ENCODE assay signal across 17 mouse cellular contexts in the genomic region with DNA sequence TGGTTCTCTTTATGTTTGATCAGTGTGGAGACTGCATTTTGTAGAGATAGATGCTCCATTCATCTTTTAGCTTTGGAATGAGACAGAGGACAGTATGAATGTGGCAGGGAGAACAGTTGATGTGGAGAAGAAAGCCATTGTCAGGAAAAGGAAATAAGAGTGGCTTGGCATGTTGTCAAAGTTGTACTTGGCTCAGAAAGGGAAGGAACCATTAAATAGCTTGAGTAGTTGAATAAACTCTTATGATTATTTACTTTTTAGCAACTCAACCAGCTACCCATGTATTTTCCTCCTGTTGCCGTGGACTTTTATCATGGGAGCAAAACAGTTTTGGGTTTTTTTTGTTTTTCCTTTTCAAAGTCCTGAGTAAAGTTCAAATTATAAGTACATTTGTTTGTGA. TPM values are rescaled to one million over a fixed set of nuclear protein-coding genes. Genes with fewer than 3 reads are reported as not detected.
DNase-seq lines count a peak whose midpoint lies in the region; ATAC-seq and TF ChIP-seq lines count a peak whose summit lies in the region.
"Had no signal": no experiment of that assay in that cellular context is flagged by ENCODE, and none has a peak within 500 bp of the region (broad histone marks: within the 10 kb centered on the region; RNA-seq: fewer than 3 reads in every experiment).

No protein-coding gene starts in this region.

- DNase-seq in lung, embryonic 14.5 days, result peak; percentile 63
- no peak for DNase-seq in lung, adult 2 months
- peak; percentile 55 for DNase-seq in Muller cell, postnatal 12 days (ENCODE audit: inconsistent ontology term)
- no peak for DNase-seq in hindbrain, postnatal 0 days (ENCODE audit: low spot score)
- DNase-seq: cerebellum, adult 11-12 months; gastrocnemius, postnatal 36 days; liver, embryonic 13.5 days; right cerebral cortex, postnatal 4 days had no signal

- 97% methylated on average over 1 of the region's 1 CpGs for WGBS in hindbrain, embryonic 13.5 days
- 80% methylated on average over 1 of the region's 1 CpGs for WGBS in hindbrain, embryonic 16.5 days
- 37% methylated on average over 1 of the region's 1 CpGs for WGBS in lung, embryonic 14.5 days
- 13% methylated on average over 1 of the region's 1 CpGs for WGBS in lung, adult 2 months
- WGBS in hindbrain, postnatal 0 days, result 89% methylated on average over 1 of the region's 1 CpGs
- WGBS in intestine, embryonic 16.5 days, result 68% methylated on average over 1 of the region's 1 CpGs

- no peak overlapping the region for H3K4me3 ChIP-seq in hindbrain, embryonic 13.5 days
- no peak overlapping the region for H3K4me3 ChIP-seq in hindbrain, embryonic 16.5 days (ENCODE audit: low read length)
- H3K4me3 ChIP-seq in lung, embryonic 14.5 days (ENCODE audit: low read depth, low read length), result no peak overlapping the region
- H3K4me3 ChIP-seq in lung, adult 2 months (replicated peaks; ENCODE audit: extremely low read depth, low read depth, low read length), result no peak overlapping the region
- H3K4me3 ChIP-seq in hindbrain, postnatal 0 days (ENCODE audit: low read length), result no peak overlapping the region
- H3K4me3 ChIP-seq in intestine, embryonic 16.5 days (ENCODE audit: low read length), result no peak overlapping the region
- H3K4me3 ChIP-seq: embryonic facial prominence, embryonic 15.5 days; layer of hippocampus, adult 2 months; liver, embryonic 13.5 days had no signal

- no peak overlapping the region for H3K27ac ChIP-seq in hindbrain, embryonic 13.5 days
- H3K27ac ChIP-seq in hindbrain, embryonic 16.5 days (ENCODE audit: low read depth, low read length), result no peak overlapping the region
- no peak overlapping the region for H3K27ac ChIP-seq in lung, embryonic 14.5 days (ENCODE audit: low read depth)
- 0 out of 2 replicates have a peak overlapping the region, but pooled peaks have one; percentile 11 for H3K27ac ChIP-seq in hindbrain, postnatal 0 days
- no peak overlapping the region for H3K27ac ChIP-seq in intestine, embryonic 16.5 days (ENCODE audit: low read length)
- H3K27ac ChIP-seq: embryonic facial prominence, embryonic 15.5 days; layer of hippocampus, adult 2 months; liver, embryonic 13.5 days had no signal

- TF ChIP-seq POLR2A in lung, adult 2 months (IDR thresholded peaks at IDR 0.05; ENCODE audit: borderline replicate concordance, extremely low read depth, low read depth, low read length), result no peak

- H3K36me3 ChIP-seq in hindbrain, embryonic 13.5 days, result peaks cover 17% of the 10 kb centered on the region
- H3K36me3 ChIP-seq in hindbrain, embryonic 16.5 days (ENCODE audit: control insufficient read depth, insufficient read depth, low read length), result peaks cover 4% of the 10 kb centered on the region
- peaks cover 30% of the 10 kb centered on the region for H3K36me3 ChIP-seq in lung, embryonic 14.5 days (ENCODE audit: insufficient read depth)
- H3K36me3 ChIP-seq in hindbrain, postnatal 0 days (ENCODE audit: insufficient read depth, low read length), result peaks cover 6% of the 10 kb centered on the region; the same call in 1 of the 2 replicates
- no peaks in the 10 kb centered on the region for H3K36me3 ChIP-seq in intestine, embryonic 16.5 days (ENCODE audit: control insufficient read depth, insufficient read depth, low read length)
- H3K36me3 ChIP-seq: embryonic facial prominence, embryonic 15.5 days had no signal

- no peak for ATAC-seq in hindbrain, embryonic 13.5 days (ENCODE audit: low FRiP score)
- no peak for ATAC-seq in hindbrain, embryonic 16.5 days
- ATAC-seq in lung, embryonic 14.5 days (ENCODE audit: insufficient read depth), result no peak
- no peak for ATAC-seq in hindbrain, postnatal 0 days
- ATAC-seq in cerebellum, adult (ENCODE audit: insufficient number of reproducible peaks, low FRiP score, low TSS enrichment), result no peak
- ATAC-seq in intestine, embryonic 16.5 days, result no peak
- ATAC-seq: activated CD4-positive, CD25-positive, alpha-beta regulatory T cell, adult 4 months; CD4-positive, CD25-positive, alpha-beta regulatory T cell, adult 4 months had no signal

- H3K9ac ChIP-seq in hindbrain, embryonic 13.5 days, result no peak overlapping the region
- no peak overlapping the region for H3K9ac ChIP-seq in hindbrain, embryonic 16.5 days (ENCODE audit: low read depth, low read length)
- H3K9ac ChIP-seq in lung, embryonic 14.5 days, result no peak overlapping the region
- no peak overlapping the region for H3K9ac ChIP-seq in hindbrain, postnatal 0 days (replicated peaks; ENCODE audit: low read length)
- no peak overlapping the region for H3K9ac ChIP-seq in intestine, embryonic 16.5 days (ENCODE audit: low read depth, low read length)
- H3K9ac ChIP-seq: embryonic facial prominence, embryonic 15.5 days; liver, embryonic 13.5 days had no signal

- H3K4me2 ChIP-seq in hindbrain, embryonic 13.5 days, result peak overlapping the region; percentile 71
- H3K4me2 ChIP-seq in hindbrain, embryonic 16.5 days (ENCODE audit: low read length), result no peak overlapping the region
- no peak overlapping the region; the same call in 1 of the 2 replicates for H3K4me2 ChIP-seq in lung, embryonic 14.5 days
- H3K4me2 ChIP-seq in hindbrain, postnatal 0 days (ENCODE audit: low read depth, low read length), result no peak overlapping the region
- no peak overlapping the region for H3K4me2 ChIP-seq in intestine, embryonic 16.5 days (ENCODE audit: low read depth, low read length)
- H3K4me2 ChIP-seq: embryonic facial prominence, embryonic 15.5 days; heart, embryonic 11.5 days; liver, embryonic 13.5 days had no signal

- no peaks in the 10 kb centered on the region for H3K9me3 ChIP-seq in hindbrain, embryonic 13.5 days
- H3K9me3 ChIP-seq in hindbrain, embryonic 16.5 days (ENCODE audit: control insufficient read depth, low read length), result no peaks in the 10 kb centered on the region
- no peaks in the 10 kb centered on the region for H3K9me3 ChIP-seq in lung, embryonic 14.5 days (ENCODE audit: low read depth, low read length)
- H3K9me3 ChIP-seq in hindbrain, postnatal 0 days (ENCODE audit: low read length), result no peaks in the 10 kb centered on the region
- no peaks in the 10 kb centered on the region for H3K9me3 ChIP-seq in intestine, embryonic 16.5 days (ENCODE audit: control insufficient read depth, low read length)
- H3K9me3 ChIP-seq: embryonic facial prominence, embryonic 15.5 days; liver, embryonic 13.5 days had no signal

- H3K27me3 ChIP-seq in hindbrain, embryonic 13.5 days, result no peaks in the 10 kb centered on the region
- no peaks in the 10 kb centered on the region for H3K27me3 ChIP-seq in hindbrain, embryonic 16.5 days (replicated peaks; ENCODE audit: control insufficient read depth, insufficient read depth, low read length)
- H3K27me3 ChIP-seq in lung, embryonic 14.5 days (ENCODE audit: insufficient read depth, low read length), result no peaks in the 10 kb centered on the region
- H3K27me3 ChIP-seq in hindbrain, postnatal 0 days (ENCODE audit: insufficient read depth, low read length), result no peaks in the 10 kb centered on the region
- no peaks in the 10 kb centered on the region for H3K27me3 ChIP-seq in intestine, embryonic 16.5 days (replicated peaks; ENCODE audit: control insufficient read depth, insufficient read depth, low read length)
- H3K27me3 ChIP-seq: embryonic facial prominence, embryonic 15.5 days; liver, embryonic 13.5 days had no signal

- TF ChIP-seq CTCF in lung, embryonic 14.5 days (IDR thresholded peaks at IDR 0.05; ENCODE audit: low read depth), result no peak
- TF ChIP-seq CTCF in lung, adult 2 months (IDR thresholded peaks at IDR 0.05; ENCODE audit: insufficient read depth, low read length), result no peak
- no peak for TF ChIP-seq CTCF in hindbrain, postnatal 0 days (IDR thresholded peaks at IDR 0.05; ENCODE audit: low read depth)

- H3K4me1 ChIP-seq in hindbrain, embryonic 13.5 days (replicated peaks), result peaks cover 33% of the 10 kb centered on the region
- H3K4me1 ChIP-seq in hindbrain, embryonic 16.5 days (ENCODE audit: control insufficient read depth, insufficient read depth, low read depth, low read length), result peaks cover 14% of the 10 kb centered on the region
- 0 out of 2 replicates have a peak, but pooled peaks cover 3% of the 10 kb centered on the region for H3K4me1 ChIP-seq in lung, embryonic 14.5 days (ENCODE audit: insufficient read depth)
- peaks cover 4% of the 10 kb centered on the region for H3K4me1 ChIP-seq in lung, adult 2 months (ENCODE audit: control insufficient read depth, insufficient read depth, low read length)
- no peaks in the 10 kb centered on the region for H3K4me1 ChIP-seq in hindbrain, postnatal 0 days (ENCODE audit: insufficient read depth, low read length)
- peaks cover 4% of the 10 kb centered on the region for H3K4me1 ChIP-seq in intestine, embryonic 16.5 days (ENCODE audit: control insufficient read depth, insufficient read depth, low read length)

RNA-seq across cellular contexts. Expression of a gene that starts 3.6 kb away (rescaled TPM):
- 186 and 188 TPM in 2 replicates for polyA plus RNA-seq in hindbrain, embryonic 13.5 days (2015; fragmentation: Nextera tagmentation; extraction: Ambion mirVana)
- 127 and 130 TPM in 2 replicates for polyA plus RNA-seq in hindbrain, embryonic 16.5 days (2015; fragmentation: Nextera tagmentation; extraction: Ambion mirVana)
- 73.8 and 77.6 TPM in 2 replicates for polyA plus RNA-seq in lung, embryonic 14.5 days (2014; fragmentation: Nextera tagmentation; extraction: Ambion mirVana)
- 14.3 and 22.7 TPM in 2 replicates for polyA plus RNA-seq in lung, adult 2 months (2012; rRNA removed)
- 108 and 128 TPM in 2 replicates for total RNA-seq in hindbrain, postnatal 0 days (2014; rRNA removed)
- polyA plus RNA-seq in hindbrain, postnatal 0 days (2015; fragmentation: Nextera tagmentation; extraction: Ambion mirVana), result 158 and 166 TPM in 2 replicates
- polyA plus RNA-seq in intestine, embryonic 16.5 days (2015; fragmentation: Nextera tagmentation; extraction: Ambion mirVana), result 51.3 and 56.3 TPM in 2 replicates

RNA-seq across cellular contexts. Expression of a gene that starts 30.5 kb away (rescaled TPM):
- polyA plus RNA-seq in hindbrain, embryonic 13.5 days (2015; fragmentation: Nextera tagmentation; extraction: Ambion mirVana), result 111 and 117 TPM in 2 replicates
- polyA plus RNA-seq in hindbrain, embryonic 16.5 days (2015; fragmentation: Nextera tagmentation; extraction: Ambion mirVana), result 65.9 and 75.3 TPM in 2 replicates
- 61.5 and 63.4 TPM in 2 replicates for polyA plus RNA-seq in lung, embryonic 14.5 days (2014; fragmentation: Nextera tagmentation; extraction: Ambion mirVana)
- 20.6 and 22.6 TPM in 2 replicates for polyA plus RNA-seq in lung, adult 2 months (2012; rRNA removed)
- total RNA-seq in hindbrain, postnatal 0 days (2014; rRNA removed), result 51.1 and 64.5 TPM in 2 replicates
- polyA plus RNA-seq in hindbrain, postnatal 0 days (2015; fragmentation: Nextera tagmentation; extraction: Ambion mirVana), result 58.0 and 61.5 TPM in 2 replicates
- polyA plus RNA-seq in intestine, embryonic 16.5 days (2015; fragmentation: Nextera tagmentation; extraction: Ambion mirVana), result 41.6 and 44.2 TPM in 2 replicates

RNA-seq across cellular contexts. Expression of a gene that starts 55.8 kb away (rescaled TPM):
- polyA plus RNA-seq in hindbrain, embryonic 13.5 days (2015; fragmentation: Nextera tagmentation; extraction: Ambion mirVana), result 3.3 and 5.0 TPM in 2 replicates
- polyA plus RNA-seq in hindbrain, embryonic 16.5 days (2015; fragmentation: Nextera tagmentation; extraction: Ambion mirVana), result 3.1 and 4.0 TPM in 2 replicates
- polyA plus RNA-seq in lung, embryonic 14.5 days (2014; fragmentation: Nextera tagmentation; extraction: Ambion mirVana), result 1.5 and 2.0 TPM in 2 replicates
- 3.8 and 7.6 TPM in 2 replicates for polyA plus RNA-seq in lung, adult 2 months (2012; rRNA removed)
- total RNA-seq in hindbrain, postnatal 0 days (2014; rRNA removed), result 19.2 and 24.3 TPM in 2 replicates
- polyA plus RNA-seq in hindbrain, postnatal 0 days (2015; fragmentation: Nextera tagmentation; extraction: Ambion mirVana), result 2.2 and 5.3 TPM in 2 replicates
- polyA plus RNA-seq in intestine, embryonic 16.5 days (2015; fragmentation: Nextera tagmentation; extraction: Ambion mirVana), result 1.2 and 2.1 TPM in 2 replicates

RNA-seq across cellular contexts. Expression of a gene that starts 56.1 kb away (rescaled TPM):
- 2.0 and 2.1 TPM in 2 replicates for polyA plus RNA-seq in hindbrain, embryonic 13.5 days (2015; fragmentation: Nextera tagmentation; extraction: Ambion mirVana)
- 1.4 and 1.6 TPM in 2 replicates for polyA plus RNA-seq in hindbrain, embryonic 16.5 days (2015; fragmentation: Nextera tagmentation; extraction: Ambion mirVana)
- polyA plus RNA-seq in lung, embryonic 14.5 days (2014; fragmentation: Nextera tagmentation; extraction: Ambion mirVana), result 0.87 and 1.9 TPM in 2 replicates
- polyA plus RNA-seq in lung, adult 2 months (2012; rRNA removed), result 2.3 and 3.4 TPM in 2 replicates
- total RNA-seq in hindbrain, postnatal 0 days (2014; rRNA removed), result 7.7 and 13.4 TPM in 2 replicates
- polyA plus RNA-seq in hindbrain, postnatal 0 days (2015; fragmentation: Nextera tagmentation; extraction: Ambion mirVana), result 1.4 and 2.6 TPM in 2 replicates
- 0.92 and 1.1 TPM in 2 replicates for polyA plus RNA-seq in intestine, embryonic 16.5 days (2015; fragmentation: Nextera tagmentation; extraction: Ambion mirVana)
- polyA plus RNA-seq: CD4-positive, CD25-positive, alpha-beta regulatory T cell, adult 4 months had no signal

Comparison
In these comparisons a context has a peak if more than half of its experiments do, and no peak if none do; other contexts are left out.
1. DNase-seq: peak in lung, embryonic 14.5 days (single experiment) and Muller cell, postnatal 12 days (single experiment); none in lung, adult 2 months (single experiment) and hindbrain, postnatal 0 days (single experiment).